Mouse (Mus musculus) layer of hippocampus, adult 8-10 months (tissue): ENCODE data around the gene Gm9821. TPM values are rescaled to one million over a fixed set of nuclear protein-coding genes. Genes with fewer than 3 reads are reported as not detected.

Experiments
- DNase-seq, 2 experiments: peaks; one replicate each; pipeline ENCODE4 v3.0.0; 2022; ENCODE audit warnings: low spot score in 2 of 2
- total RNA-seq, 4 experiments: library from RNA; stranded (reverse); gene quantifications; 2 replicates each; pipeline ENCODE4 v1.2.4; 2022

Gm9821 gene
- not detected for total RNA-seq

DNA sequence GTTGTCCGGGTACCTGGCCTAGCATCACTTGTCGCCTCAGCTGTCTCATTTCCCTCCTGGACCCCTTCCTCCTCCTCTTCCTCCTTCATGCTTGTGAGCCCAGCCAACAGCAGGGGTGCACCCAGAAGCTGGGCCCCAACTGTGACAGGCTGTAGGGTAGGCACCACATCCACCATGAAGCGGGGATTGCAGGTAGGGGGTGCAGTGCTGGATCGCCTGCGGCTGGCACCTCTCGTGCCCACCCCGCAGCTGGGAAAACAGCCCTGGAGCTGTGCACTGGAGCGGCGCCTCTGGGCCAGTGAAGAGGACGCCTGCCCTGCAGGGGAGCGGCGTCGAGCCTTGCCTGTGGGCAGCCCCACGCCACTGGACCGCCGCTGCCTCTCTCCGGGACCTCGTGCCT lies at the start of gene Gm9821:
Gene Gm9821, plus strand, starts transcription at position 221 of the 400 bp plus-strand sequence.
- no peak for DNase-seq

DNA sequence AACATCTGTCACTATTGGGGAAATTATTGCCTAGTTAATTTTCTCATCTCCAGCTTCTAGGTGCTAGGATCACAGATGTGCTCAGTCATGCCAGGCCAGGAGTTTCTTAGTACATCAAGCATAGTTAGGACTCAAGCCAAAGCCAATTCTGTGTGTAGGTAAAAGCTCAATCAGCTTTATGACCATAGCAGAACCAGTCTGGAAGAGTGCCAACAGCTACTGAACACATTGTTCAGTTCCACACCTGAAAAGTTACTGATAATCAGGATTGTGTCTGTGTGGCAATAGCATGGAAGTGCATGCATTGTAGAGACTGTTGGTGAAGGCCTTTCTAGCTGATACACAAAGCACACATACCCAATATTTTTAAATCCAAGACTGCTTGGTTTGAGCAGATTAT lies 47.5 kb upstream of the Gm9821 start:
- DNase-seq = no peak

DNA sequence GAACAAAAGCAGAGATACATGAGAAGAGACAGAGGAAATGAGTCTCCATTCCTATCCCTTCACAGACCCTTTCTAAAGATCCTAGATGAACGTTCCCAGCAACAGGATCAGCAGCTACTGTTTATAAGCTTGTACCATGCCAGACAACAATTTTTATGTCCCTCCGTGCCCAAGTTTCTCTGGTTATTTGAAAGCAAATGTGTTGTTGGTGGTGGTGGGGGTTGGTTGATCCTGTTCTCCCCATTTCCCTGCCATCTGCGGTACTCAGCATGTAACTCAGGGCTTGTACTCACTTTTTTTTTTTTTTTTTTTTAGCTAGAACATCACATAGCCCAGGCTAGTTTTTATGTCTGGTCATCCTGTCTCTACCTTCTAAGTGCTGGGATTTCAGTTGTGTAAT lies 46.4 kb upstream of the Gm9821 start:
- no peak for DNase-seq

DNA sequence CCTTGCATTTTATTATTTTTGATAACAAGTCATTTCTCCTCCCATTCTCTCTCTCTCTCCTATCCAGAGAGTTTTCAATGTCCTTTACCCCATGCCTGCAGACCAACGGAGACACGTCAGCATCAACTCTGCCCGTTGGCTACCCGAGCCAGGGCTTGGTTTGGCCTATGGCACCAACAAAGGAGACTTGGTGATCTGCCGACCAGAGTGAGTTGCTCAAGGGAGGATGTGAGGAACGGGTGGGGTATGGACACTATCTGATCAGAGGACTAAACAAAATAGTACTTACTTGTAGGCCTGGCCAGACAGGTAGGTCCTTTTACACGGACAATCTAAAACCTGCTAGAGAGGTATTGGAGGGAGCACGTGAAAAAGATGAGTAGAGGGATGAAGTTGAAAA lies 45.1 kb upstream of the Gm9821 start:
- DNase-seq = no peak

DNA sequence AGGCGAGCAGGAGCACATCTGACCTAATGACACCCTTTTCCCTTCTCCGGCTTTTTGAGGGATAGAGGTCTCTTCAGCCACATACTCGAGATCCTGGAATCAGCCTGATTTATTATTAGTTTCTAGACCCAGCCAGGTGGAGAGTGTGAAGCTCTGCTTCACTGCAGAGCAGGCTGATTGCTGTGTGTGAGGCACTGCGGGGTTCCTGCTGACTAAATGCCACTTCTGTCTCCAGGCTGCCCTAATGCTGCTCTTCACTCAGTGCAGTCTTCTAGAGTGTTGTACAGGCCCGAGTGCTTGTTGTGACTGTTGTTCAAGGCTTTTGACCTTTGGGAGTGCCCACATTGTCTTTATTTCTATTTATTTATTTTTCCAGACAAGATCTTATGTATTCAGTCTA lies 43.2 kb upstream of the Gm9821 start:
- DNase-seq = no peak

DNA sequence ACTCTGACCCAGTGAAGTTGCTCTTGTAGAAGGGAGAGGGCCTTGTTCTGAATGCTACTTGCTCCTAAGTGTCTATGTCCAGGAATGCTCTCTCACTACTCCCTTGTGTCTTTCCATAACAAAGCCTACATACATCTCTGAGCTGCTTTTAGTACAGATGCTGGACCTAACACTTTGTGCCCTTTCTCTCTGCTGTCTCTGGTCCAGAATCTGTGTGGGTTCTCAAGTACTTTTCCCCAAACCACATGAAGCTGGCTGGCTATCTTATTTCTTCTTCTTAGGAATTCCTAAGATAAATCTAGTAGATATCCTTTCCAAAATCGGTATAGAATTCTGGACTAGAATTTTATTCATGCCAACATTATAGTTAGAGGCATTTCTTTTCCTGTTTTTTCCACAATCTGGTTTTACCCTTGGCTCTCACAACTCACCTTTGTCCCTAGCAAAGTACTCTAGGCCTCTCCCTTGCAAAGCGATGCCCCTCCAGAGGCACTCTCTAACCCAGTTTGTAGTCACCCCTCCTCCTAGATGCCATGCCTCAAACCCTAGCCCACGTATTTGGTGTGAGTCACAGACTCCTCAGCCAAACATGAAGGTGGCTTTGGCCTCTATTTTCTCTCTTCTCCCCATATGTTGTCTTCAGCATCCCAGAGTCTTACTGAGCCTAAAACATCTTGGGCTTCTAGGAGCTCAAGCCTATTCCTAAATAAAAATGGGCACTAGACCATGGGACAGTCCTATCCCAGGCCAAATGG lies 42.2 kb upstream of the Gm9821 start:
- no peak for DNase-seq

DNA sequence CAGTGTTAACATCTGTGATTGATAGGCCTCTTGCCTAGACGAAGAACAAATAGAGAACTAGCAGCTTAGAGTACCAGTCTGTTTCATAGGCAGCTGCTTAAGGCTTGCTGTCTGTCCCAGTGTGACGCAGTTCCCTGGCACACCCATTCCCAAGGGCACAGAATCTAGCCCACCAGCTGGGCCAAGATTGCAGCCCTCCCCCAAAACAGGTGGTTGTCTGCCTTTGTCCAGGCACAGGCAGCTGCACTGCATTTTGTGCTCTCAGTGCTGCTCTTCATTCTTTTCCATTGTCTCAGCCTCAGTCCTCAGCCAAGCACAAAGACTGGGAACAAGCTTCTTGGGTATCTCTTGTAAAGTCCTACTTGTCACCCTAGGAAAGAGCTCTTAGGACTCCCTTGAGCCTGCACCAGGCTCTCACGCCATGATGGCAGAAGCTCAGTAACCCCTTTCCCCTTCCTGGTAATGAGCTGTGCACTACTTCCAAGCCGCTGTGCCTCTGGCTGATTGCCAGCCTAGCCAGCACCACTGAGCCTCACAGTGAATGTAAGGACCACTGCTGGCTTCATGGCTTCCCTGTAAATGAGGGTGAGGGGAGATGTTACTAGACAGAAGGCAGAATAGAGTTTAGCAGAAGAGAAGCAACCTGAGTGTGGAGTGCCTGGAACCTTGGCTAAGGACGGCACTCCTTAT lies 40.7 kb upstream of the Gm9821 start:
- DNase-seq = peak in 1 of 2 experiments; percentile 32

DNA sequence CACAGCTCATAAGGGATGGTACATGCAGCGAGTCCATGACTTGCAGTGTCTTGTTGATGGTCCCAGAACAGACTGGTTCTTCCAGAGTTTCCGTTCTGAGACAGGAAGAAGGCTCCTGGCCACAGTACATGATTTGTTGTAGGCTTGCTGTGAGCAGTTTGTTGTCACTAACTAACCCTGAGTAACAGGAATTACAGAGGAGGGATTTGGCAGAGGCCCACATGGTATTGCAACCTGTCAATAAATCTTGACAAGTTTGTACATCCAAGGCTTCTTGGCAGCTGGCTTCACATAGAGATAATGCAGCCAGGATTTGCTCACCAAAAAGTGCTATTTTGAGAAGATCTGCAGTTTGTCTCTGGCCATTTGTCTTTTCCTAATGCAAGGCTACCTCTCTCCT lies 39.4 kb upstream of the Gm9821 start:
- DNase-seq = peak; percentile 35 to 44

DNA sequence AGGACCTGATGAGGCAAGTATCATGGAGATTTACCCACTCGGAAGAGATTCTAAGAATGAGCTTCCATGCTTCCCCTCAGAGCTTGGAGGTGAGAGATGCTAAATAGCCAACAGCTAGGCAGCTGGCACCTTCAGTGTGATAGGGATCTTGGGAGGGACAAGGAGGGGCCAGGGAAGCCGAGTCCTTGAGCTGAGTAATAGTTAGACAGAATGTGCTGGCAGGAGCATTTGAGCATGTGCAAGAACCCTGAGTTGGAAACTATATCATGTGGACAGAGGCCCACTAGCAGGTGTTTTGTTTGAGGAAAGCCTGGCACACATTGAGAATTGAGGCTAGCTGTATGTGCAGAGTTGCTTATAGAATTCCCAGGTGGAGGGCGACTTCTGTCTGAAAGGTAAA lies 32.9 kb upstream of the Gm9821 start:
- no peak for DNase-seq

DNA sequence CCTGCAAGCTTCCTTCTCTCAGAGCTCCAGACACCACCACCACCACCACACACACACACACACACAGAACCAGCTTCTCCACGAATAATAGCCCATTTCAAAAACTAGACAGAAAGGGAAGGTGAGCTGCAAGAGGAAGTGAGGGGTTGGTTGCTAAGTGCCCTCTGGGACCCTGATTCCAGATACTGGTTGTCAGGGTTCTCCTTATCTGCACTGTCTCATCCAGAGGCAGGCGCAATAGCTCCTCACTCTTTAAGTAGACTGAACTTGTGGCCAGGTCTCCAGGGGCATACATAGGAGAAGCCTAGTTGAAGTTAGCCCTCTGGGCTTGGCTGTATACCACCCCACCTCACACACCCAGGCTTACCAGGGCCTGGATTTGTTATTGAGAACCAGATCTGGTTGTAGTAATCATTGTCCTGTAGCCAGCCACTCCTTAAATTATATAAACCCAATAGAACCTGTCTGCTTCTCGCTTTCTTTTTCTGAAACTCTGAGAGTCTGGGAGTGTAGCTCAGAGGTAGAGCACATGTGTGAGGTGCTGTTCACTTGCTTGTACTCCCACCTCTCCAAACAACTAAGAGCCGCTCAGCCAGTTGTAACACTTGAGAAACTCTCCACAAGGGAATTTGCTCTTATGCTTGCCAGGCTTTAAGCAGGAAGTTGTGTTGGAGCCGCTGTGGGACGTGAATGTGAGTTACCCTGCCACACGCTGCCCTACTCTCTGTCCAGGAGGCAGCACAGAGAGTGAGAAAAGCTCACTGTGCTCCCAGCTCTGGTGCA lies 32.0 kb upstream of the Gm9821 start:
- DNase-seq = no peak

DNA sequence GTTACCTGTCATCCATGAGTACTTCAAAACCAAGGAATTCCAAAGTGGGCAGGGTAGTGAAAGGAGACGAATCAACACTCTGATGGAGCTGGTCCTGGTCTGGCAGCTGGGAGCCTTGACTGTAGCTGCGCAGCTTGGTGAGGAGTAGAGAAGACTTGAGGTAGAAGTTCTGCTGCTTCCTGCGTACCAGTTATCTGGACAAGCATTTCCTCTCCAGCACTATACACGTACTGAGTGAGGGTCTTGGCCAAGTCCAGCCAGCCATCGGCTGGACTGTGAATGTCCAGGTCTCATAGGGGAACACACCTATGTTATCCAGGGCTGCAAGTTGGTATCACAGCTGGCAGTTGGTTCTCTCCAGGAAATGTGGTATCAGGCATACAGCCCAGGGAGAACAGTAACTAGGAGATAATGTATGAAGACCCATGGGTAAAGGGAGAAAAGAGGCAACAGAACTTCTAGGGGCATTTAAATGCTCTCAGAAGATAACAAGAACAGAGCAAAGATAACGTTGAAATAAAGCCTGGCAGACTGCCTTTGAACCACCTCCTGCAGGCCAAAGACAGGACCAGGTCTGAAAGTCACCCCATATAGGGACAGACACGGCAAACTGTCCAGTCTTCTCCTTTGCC lies 29.0 kb upstream of the Gm9821 start:
- no peak for DNase-seq

DNA sequence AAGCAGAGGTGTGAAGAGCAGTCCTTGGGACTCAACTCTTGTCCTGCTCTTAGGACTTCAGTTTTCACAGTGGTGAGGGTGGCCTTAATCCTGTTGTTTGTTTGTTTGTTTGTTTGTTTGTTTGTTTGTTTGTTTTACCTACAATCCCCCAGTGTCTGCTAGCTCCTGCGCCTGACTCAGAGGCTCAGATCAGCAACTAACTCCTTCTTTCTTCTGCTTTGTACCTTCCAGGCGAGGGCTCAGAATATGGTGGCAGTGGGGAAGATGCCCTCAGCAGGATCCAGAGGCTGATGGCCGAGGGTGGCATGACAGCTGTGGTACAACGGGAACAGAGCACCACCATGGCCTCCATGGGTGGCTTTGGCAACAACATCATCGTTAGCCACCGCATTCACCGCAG lies 28.4 kb upstream of the Gm9821 start:
- DNase-seq = no peak

DNA sequence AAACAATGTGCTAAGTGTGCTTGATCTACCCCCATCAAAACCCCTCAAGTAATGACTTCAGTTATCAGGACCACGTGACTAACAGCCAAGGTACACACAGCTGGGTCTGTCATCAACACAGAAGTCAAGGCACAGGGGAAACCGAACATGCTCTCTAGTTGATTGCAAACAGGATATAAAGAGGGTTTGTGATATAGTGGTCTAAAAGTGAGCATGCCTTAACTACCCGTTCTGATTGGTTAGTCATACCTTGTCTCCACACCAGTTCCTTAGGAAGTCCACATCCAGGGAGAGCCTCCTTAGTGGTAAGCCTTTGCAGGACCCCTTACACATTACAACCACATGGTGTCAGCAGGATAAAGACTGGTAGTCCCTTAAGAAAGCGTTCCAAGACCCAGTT lies 25.4 kb upstream of the Gm9821 start:
- DNase-seq = no peak

DNA sequence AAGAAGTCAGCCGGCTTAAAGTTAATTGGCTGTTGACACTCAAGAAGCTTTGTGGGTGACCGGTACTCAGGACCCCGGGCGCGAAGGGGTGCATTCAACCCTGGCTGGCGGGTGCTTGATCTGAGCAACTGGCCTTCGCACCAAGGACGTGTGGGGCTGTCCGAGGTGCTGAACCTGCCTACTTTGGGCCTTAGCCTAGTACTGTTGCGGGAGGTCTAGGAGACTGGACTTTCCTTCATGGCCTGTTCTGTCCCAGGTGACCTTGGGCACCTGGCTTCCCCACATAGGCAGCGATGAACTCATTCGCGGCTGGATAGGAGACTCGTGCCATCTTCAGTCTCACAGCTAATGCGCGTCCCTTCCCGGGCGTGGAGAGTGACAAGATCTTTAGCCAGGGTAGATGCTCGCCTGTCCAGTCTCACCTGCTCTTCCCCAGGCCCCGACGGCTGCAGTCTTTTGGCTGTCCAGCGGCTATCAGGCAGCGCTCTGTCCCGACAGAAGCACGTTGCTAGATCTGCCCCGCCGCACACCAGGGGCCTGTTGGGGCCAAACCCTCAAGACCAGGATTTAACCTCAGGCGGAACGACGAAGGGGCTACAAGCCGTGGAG lies 24.2 kb upstream of the Gm9821 start:
- no peak for DNase-seq

DNA sequence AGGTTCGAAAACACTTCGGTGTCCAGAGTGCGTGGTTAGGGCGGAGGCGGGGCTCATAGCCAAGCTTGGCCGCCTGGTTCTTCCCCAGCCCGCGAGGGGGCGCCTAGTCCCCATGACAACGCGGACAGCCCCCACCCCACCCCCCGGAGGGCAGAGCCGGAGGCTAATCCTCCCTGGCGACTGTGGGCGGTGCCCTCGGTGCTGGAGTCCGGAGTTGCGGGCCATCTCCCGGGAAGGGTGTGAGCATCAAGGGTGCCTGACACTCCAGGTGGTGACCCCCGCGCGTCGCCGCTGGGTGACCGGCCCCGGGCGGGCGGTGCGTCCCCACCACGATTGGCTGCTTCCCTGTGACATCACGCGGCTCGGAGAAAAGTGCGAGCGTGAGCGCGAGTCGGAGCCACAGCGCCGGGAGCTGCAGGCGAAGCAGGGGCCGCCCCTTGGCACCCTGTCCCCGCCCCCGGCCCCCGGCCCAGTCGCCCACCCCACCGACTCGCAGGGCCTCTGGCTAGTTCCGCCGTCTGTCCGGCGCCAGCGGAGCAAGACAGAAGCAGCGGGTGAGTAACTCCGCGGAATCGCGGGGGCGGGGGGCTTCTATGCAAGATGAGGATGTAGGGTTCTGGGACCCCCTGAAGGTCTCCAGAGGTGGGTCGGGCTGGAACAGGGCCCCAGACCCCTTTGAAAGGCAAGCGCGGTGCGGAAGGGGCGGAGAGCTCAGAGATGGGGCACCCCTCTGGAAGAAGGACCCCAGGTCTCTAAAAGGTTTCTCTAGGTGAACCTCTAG lies 23.5 kb upstream of the Gm9821 start:
- DNase-seq = peak in 1 of 2 experiments; percentile 77

DNA sequence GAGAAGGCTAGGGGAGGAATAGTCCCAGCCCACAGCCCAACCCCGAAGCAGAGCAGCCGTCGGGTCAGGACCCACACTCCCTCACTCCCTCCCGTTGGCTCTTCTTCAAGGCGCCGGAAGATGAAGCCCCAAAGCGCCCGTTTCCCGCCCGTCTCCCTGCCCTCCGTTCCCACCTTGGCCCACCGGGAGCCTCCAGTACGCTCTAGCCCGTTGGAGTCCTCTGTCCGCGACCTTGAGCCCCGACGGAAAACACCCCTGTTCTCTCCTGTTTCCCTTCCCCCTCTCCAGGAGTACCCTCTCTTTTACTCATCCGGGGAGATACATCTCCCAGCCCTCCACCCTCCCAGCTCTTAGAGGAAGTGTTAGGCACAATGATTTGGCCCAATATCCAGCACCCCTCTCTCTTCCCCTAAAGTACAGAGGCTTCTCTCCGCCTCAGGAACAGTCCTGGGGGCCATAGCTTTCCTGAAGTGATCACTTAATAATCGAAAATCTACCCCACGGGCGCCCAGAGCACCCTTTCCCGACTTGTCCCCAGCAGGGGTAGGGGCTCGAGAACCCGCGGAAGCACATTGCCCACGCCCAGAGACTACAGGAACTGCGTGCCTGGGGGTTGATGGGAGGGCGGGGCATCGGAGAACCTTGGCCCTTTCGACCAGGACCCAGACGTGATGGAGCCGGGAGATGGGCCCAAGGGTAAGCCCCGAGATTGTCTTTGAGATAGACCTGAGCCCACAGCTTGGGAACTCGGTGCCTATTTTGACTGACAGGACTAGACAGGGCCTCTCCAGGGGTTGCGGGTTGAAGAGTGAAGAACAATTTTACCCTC lies 22.7 kb upstream of the Gm9821 start:
- no peak for DNase-seq

DNA sequence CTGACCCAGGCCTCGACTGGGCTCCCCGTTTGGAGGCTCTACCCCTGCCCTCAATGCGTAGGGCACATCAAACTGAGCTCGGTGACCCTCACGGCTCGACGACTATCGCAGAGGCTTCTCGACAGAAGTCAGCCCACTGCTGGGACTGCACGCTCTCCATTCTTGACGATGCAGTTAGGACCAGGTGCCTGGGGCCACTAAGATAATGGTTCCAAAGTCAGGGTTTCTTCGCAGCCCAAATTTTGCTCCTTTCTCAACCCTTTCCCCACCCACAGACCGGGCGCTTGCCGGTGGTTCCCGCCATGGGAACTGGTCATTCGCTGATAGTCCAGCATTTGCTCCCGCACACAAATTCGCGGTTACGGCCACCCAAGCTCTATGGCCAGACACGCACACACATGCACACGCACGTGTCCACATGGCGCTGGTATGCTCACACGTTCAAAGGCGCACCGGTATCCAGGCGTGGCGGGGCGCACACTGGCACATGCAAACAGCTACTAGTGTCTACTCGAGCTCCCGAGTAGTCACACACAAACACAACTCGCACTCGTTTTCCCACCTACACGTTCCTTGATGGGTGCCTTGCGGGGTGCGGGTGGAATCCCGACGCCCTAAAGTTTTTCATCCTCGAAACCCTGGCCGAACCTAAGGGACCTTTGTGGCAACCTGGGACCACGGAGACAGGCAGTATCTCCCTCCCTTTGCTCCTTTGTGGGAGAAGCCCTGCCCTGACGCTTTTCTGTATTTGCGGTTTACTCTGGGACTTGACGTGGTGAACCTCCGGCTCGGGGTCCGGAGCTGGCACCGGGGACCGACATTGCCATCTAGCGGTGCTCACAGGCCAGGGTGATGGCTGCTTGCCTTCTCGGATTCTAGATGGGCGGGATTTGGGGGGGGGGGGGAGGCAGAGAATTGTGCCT lies 21.8 kb upstream of the Gm9821 start:
- no peak for DNase-seq

DNA sequence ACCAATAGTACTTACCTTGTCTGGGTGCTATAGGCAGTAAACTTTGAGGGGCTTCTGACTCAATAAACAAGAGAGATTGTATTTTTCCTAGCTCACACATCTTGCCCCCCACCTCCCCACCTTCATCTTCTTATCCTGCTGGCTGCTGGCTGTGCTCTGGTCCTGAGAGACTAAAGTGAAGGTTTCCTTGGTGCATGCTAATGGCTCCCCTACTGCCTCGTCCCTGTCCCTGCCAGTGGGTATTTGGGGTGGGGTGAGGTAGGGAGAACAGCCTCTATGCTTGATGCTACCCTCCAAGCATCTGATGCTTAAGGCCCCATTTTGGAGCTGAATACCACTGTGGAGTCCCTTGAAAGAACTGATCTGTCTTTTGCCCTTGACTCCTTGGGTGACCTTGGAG lies 20.8 kb upstream of the Gm9821 start:
- DNase-seq = no peak

DNA sequence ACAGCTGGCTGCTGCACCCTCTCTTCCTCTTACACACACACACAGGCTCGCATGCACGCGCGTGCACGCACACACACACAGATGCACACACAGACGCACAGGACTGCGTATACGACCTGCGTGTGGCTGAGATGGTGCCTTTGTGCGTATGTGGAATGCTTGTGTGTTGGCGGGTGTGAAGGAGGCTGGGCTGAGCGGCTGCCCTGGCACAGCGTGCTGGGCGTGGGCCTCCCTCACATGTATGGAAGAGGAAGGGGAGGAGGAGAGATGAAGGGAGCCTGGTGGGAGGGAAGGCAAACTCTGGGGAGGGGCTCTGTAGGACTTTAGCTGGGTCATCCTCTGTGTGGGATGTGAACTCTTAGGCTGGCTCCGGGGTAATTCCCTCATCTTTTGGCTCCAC lies 20.1 kb upstream of the Gm9821 start:
- no peak for DNase-seq
